Mouse (Mus musculus) hindbrain, embryonic 11.5 days (tissue): Measurements from ENCODE around the gene Fam83f. TPM values are rescaled to one million over a fixed set of nuclear protein-coding genes. Genes with fewer than 3 reads are reported as not detected.

Experiments
- ATAC-seq: fragments of 200-750 bp; cut with Nextera tagmentation; 2 replicates; pipeline ENCODE4 v1.8.0; 2017; ENCODE audit warnings: mild to moderate bottlenecking, moderate TSS enrichment, moderate library complexity; ENCODE audit not compliant: low FRiP score
- DNase-seq: peaks from one replicate; pipeline ENCODE4 v3.0.0-alpha.2; 2015; ENCODE audit warnings: low spot score
- H3K27ac ChIP-seq: fragments of 300-500 bp; sonication (generic); 2 replicates; pipeline ENCODE4 v1.5.1; 2014; ENCODE audit warnings: mild to moderate bottlenecking, low read depth, low read length
- H3K27me3 ChIP-seq: fragments of 300-500 bp; sonication (generic); 2 replicates; pipeline ENCODE4 v1.6.1; 2014; ENCODE audit warnings: mild to moderate bottlenecking, low read length, moderate library complexity, mixed read lengths; ENCODE audit not compliant: control insufficient read depth, insufficient read depth
- H3K36me3 ChIP-seq: fragments of 300-500 bp; sonication (generic); 2 replicates; pipeline ENCODE4 v1.6.1; 2014; ENCODE audit warnings: mild to moderate bottlenecking, low read length, moderate library complexity, mixed read lengths; ENCODE audit not compliant: control insufficient read depth, insufficient read depth
- H3K4me1 ChIP-seq: fragments of 300-500 bp; sonication (generic); replicated peaks from 2 replicates; pipeline ENCODE4 v1.6.1; 2014; ENCODE audit warnings: low read length, mixed read lengths; ENCODE audit not compliant: control insufficient read depth, insufficient read depth
- H3K4me2 ChIP-seq: fragments of 300-500 bp; sonication (generic); replicated peaks from 2 replicates; pipeline ENCODE4 v1.6.1; 2014; ENCODE audit warnings: mild to moderate bottlenecking, low read depth, low read length
- H3K4me3 ChIP-seq: fragments of 300-500 bp; sonication (generic); 2 replicates; pipeline ENCODE4 v1.5.1; 2014; ENCODE audit warnings: low read depth, low read length
- H3K9ac ChIP-seq: fragments of 300-500 bp; sonication (generic); 2 replicates; pipeline ENCODE4 v1.6.1; 2014; ENCODE audit warnings: low read depth, low read length
- H3K9me3 ChIP-seq: fragments of 300-500 bp; sonication (generic); 2 replicates; pipeline ENCODE4 v1.6.1; 2016; ENCODE audit warnings: low read length; ENCODE audit not compliant: control insufficient read depth
- WGBS: fragments of 180-500 bp; shearing (Covaris S2); extraction: QIAGEN DNeasy Blood & Tissue Kit; methylation state at CpG from one replicate; pipeline ENCODE4 v1.1.7; 2014; 5-methylcytosine and 5-hydroxymethylcytosine counted together
- polyA plus RNA-seq: library from polyadenylated mRNA; unstranded; fragments of >200 nt; fragmentation: Nextera tagmentation; extraction: Ambion mirVana; gene quantifications from 2 replicates; pipeline ENCODE4 v1.2.1, GENCODE M21; 2014

The Fam83f gene
- polyA plus RNA-seq, 1 experiment from 2014 or later, result 0.11 TPM

GRCm38 (mm10) chr15:80709593-80709992 is 37.9 kb downstream of the Fam83f start:
- H3K9me3 ChIP-seq, result no peaks in the 10 kb centered on the region
- H3K4me3 ChIP-seq, result no peak overlapping the region
- no peak overlapping the region for H3K4me2 ChIP-seq
- no peaks in the 10 kb centered on the region for H3K36me3 ChIP-seq
- peaks cover 3% of the 10 kb centered on the region; the same call in 1 of the 2 replicates for H3K4me1 ChIP-seq
- no peaks in the 10 kb centered on the region for H3K27me3 ChIP-seq
- H3K27ac ChIP-seq, result no peak overlapping the region
- no peak for ATAC-seq
- 66% methylated on average over 6 of the region's 6 CpGs for WGBS
- H3K9ac ChIP-seq, result no peak overlapping the region
- DNase-seq, result no peak

GRCm38 (mm10) chr15:80710257-80710607 is 38.6 kb downstream of the Fam83f start:
- ATAC-seq (no peak), DNase-seq (no peak)
- 0 out of 2 replicates have a peak overlapping the region, but pooled peaks have one; percentile 84 for H3K27ac ChIP-seq
- no peaks in the 10 kb centered on the region for H3K36me3 ChIP-seq
- no peak overlapping the region; the same call in 1 of the 2 replicates for H3K9ac ChIP-seq
- no peaks in the 10 kb centered on the region for H3K9me3 ChIP-seq
- H3K4me1 ChIP-seq, result peaks cover 3% of the 10 kb centered on the region; the same call in 1 of the 2 replicates
- 19% methylated on average over 5 of the region's 5 CpGs for WGBS
- peak overlapping the region; percentile 98; the same call in 1 of the 2 replicates for H3K4me3 ChIP-seq
- H3K27me3 ChIP-seq, result no peaks in the 10 kb centered on the region
- peak overlapping the region; percentile 96 for H3K4me2 ChIP-seq

GRCm38 (mm10) chr15:80710608-80711363 is 39.1 kb downstream of the Fam83f start, which contains the start of gene Tnrc6b:
Gene Tnrc6b (plus strand): TSS chr15:80711313.
- under 1% methylated on average over 39 of the region's 39 CpGs for WGBS
- peak within 1 kb of the TSS; percentile 84 for H3K27ac ChIP-seq
- peaks cover 3% of the 10 kb centered on the region; the same call in 1 of the 2 replicates for H3K4me1 ChIP-seq
- peak within 1 kb of the TSS; percentile 73 for H3K9ac ChIP-seq
- H3K9me3 ChIP-seq, result no peaks in the 10 kb centered on the region
- peak within 1 kb of the TSS; percentile 96 for H3K4me2 ChIP-seq
- no peaks in the 10 kb centered on the region for H3K36me3 ChIP-seq
- ATAC-seq (peak; percentile 99), DNase-seq (peak; percentile 97)
- no peaks in the 10 kb centered on the region for H3K27me3 ChIP-seq
- H3K4me3 ChIP-seq, result peak within 1 kb of the TSS; percentile 98

- Histone ChIP-seq H3K27me3 (no peaks in the 10 kb centered on the region), H3K4me3 (peak overlapping the region; percentile 98), H3K9me3 (no peaks in the 10 kb centered on the region), H3K36me3 (no peaks in the 10 kb centered on the region), H3K4me2 (peak overlapping the region; percentile 96), H3K4me1 (peaks cover 1% of the 10 kb centered on the region; the same call in 1 of the 2 replicates), H3K9ac (peak overlapping the region; percentile 73), H3K27ac (peak overlapping the region; percentile 75)
- DNase-seq, result peak; percentile 62
- WGBS, result under 1% methylated on average over 73 of the region's 106 CpGs
- ATAC-seq, result peak; percentile 70
Observed at GRCm38 (mm10) chr15:80711401-80712151, 39.9 kb downstream of the Fam83f start.

- Histone ChIP-seq H3K36me3 (no peaks in the 10 kb centered on the region), H3K4me3 (no peak overlapping the region), H3K27ac (no peak overlapping the region), H3K9ac (no peak overlapping the region), H3K4me2 (no peak overlapping the region), H3K27me3 (no peaks in the 10 kb centered on the region), H3K4me1 (no peaks in the 10 kb centered on the region), H3K9me3 (no peaks in the 10 kb centered on the region)
- no peak for DNase-seq
- no peak for ATAC-seq
- WGBS, result 73% methylated on average over 4 of the region's 4 CpGs
Observed at GRCm38 (mm10) chr15:80714299-80714698, 42.7 kb downstream of the Fam83f start.

GRCm38 (mm10) chr15:80716631-80717135 is 45.0 kb downstream of the Fam83f start:
- H3K36me3 ChIP-seq, result no peaks in the 10 kb centered on the region
- no peak overlapping the region for H3K27ac ChIP-seq
- no peak overlapping the region for H3K9ac ChIP-seq
- no peaks in the 10 kb centered on the region for H3K9me3 ChIP-seq
- no peak overlapping the region for H3K4me3 ChIP-seq
- DNase-seq, result no peak
- 89% methylated on average over 8 of the region's 8 CpGs for WGBS
- no peaks in the 10 kb centered on the region for H3K4me1 ChIP-seq
- H3K27me3 ChIP-seq, result no peaks in the 10 kb centered on the region
- ATAC-seq, result no peak
- H3K4me2 ChIP-seq, result no peak overlapping the region

- Histone ChIP-seq H3K27me3 (no peaks in the 10 kb centered on the region), H3K9me3 (no peaks in the 10 kb centered on the region), H3K4me1 (no peaks in the 10 kb centered on the region), H3K27ac (no peak overlapping the region), H3K9ac (no peak overlapping the region), H3K36me3 (no peaks in the 10 kb centered on the region), H3K4me3 (no peak overlapping the region), H3K4me2 (no peak overlapping the region)
- DNase-seq, result no peak
- 66% methylated on average over 1 of the region's 1 CpGs for WGBS
- no peak for ATAC-seq
Observed at GRCm38 (mm10) chr15:80717431-80717830, 45.8 kb downstream of the Fam83f start.

GRCm38 (mm10) chr15:80720249-80720648 is 48.6 kb downstream of the Fam83f start:
- Histone ChIP-seq H3K9ac (no peak overlapping the region), H3K4me3 (no peak overlapping the region), H3K4me2 (no peak overlapping the region), H3K36me3 (no peaks in the 10 kb centered on the region), H3K9me3 (no peaks in the 10 kb centered on the region), H3K27ac (no peak overlapping the region), H3K27me3 (no peaks in the 10 kb centered on the region), H3K4me1 (no peaks in the 10 kb centered on the region)
- DNase-seq (no peak), ATAC-seq (no peak)
- 86% methylated on average over 5 of the region's 5 CpGs for WGBS
